Mouse (Mus musculus) CD4-positive naive resting alpha-beta T cell, adult 76 days (primary cell): Measurements from ENCODE around the gene Agr2. TPM values are rescaled to one million over a fixed set of nuclear protein-coding genes. Genes with fewer than 3 reads are reported as not detected.

Experiments
- total RNA-seq: library from RNA; stranded (reverse); gene quantifications from one replicate; pipeline ENCODE4 v1.2.4, GENCODE M21; 2023

The Agr2 gene
- total RNA-seq: not detected

GRCm38 (mm10) chr12:35992711-35993110, at the start of gene Agr2:
TSS of gene Agr2 (plus strand) at chr12:35992907.

GRCm38 (mm10) chr12:36042348-36042778, 49.7 kb downstream of the Agr2 start, which contains the start of gene Tspan13:
TSS of gene Tspan13 (minus strand) at chr12:36042500.

Other genes with a start within 250 kb of the Agr2 start
- gene Agr3, start 67.3 kb upstream of the Agr2 start, total RNA-seq: not detected
- gene Tspan13, start 49.6 kb downstream of the Agr2 start, total RNA-seq: 145 TPM
- 31.3 TPM for gene Ankmy2, start 164.2 kb downstream of the Agr2 start, total RNA-seq
- gene Bzw2, start 165.2 kb downstream of the Agr2 start, total RNA-seq: 237 TPM